Mouse (Mus musculus) midbrain, embryonic 10.5 days (tissue): ENCODE results near the gene Slc7a8. TPM values are rescaled to one million over a fixed set of nuclear protein-coding genes. Genes with fewer than 3 reads are reported as not detected.

Experiments
- DNase-seq: peaks from one replicate; pipeline ENCODE4 v3.0.0-alpha.2; 2017; ENCODE audit warnings: low spot score
- H3K27ac ChIP-seq: fragments of 300-500 bp; sonication (generic); replicated peaks from 2 replicates; pipeline ENCODE4 v1.5.1; 2016; ENCODE audit warnings: mild to moderate bottlenecking
- H3K27me3 ChIP-seq: fragments of 300-500 bp; sonication (generic); 2 replicates; pipeline ENCODE4 v1.6.1; 2016; ENCODE audit warnings: low read depth, mild to moderate bottlenecking; ENCODE audit not compliant: poor library complexity, severe bottlenecking
- H3K36me3 ChIP-seq: fragments of 300-500 bp; sonication (generic); 2 replicates; pipeline ENCODE4 v1.6.1; 2016; ENCODE audit warnings: mild to moderate bottlenecking, moderate library complexity
- H3K4me1 ChIP-seq: fragments of 300-500 bp; sonication (generic); 2 replicates; pipeline ENCODE4 v1.6.1; 2016
- H3K4me3 ChIP-seq: fragments of 300-500 bp; sonication (generic); 2 replicates; pipeline ENCODE4 v1.5.1; 2016; ENCODE audit warnings: mild to moderate bottlenecking, moderate library complexity
- H3K9me3 ChIP-seq: fragments of 300-500 bp; sonication (generic); replicated peaks from 2 replicates; pipeline ENCODE4 v1.6.1; 2016; ENCODE audit warnings: mild to moderate bottlenecking
- WGBS: fragments of 180-500 bp; shearing (Covaris S2); methylation state at CpG from one replicate; pipeline ENCODE4 v1.1.7; 2016; 5-methylcytosine and 5-hydroxymethylcytosine counted together
- polyA plus RNA-seq: library from polyadenylated mRNA; unstranded; fragments of >200 nt; fragmentation: Nextera tagmentation; extraction: Ambion mirVana; gene quantifications from 2 replicates; pipeline ENCODE4 v1.2.1, GENCODE M21; 2016

Gene Slc7a8
- polyA plus RNA-seq, 1 experiment from 2014 or later = 1.8 TPM

GRCm38 (mm10) chr14:54678657-54679304, 103.0 kb downstream of the Slc7a8 start:
- H3K27ac ChIP-seq = no peak overlapping the region
- H3K36me3 ChIP-seq = peaks cover 95% of the 10 kb centered on the region
- DNase-seq = no peak
- no peak overlapping the region for H3K4me3 ChIP-seq
- H3K27me3 ChIP-seq = no peaks in the 10 kb centered on the region
- WGBS = 89% methylated on average over 16 of the region's 16 CpGs
- H3K9me3 ChIP-seq = no peaks in the 10 kb centered on the region
- no peaks in the 10 kb centered on the region for H3K4me1 ChIP-seq

GRCm38 (mm10) chr14:54676290-54676689, 105.5 kb downstream of the Slc7a8 start:
- 91% methylated on average over 5 of the region's 5 CpGs for WGBS
- DNase-seq = no peak
- H3K27ac ChIP-seq = no peak overlapping the region
- H3K4me3 ChIP-seq = no peak overlapping the region
- H3K27me3 ChIP-seq = no peaks in the 10 kb centered on the region
- H3K4me1 ChIP-seq = no peaks in the 10 kb centered on the region
- H3K36me3 ChIP-seq = peaks cover 94% of the 10 kb centered on the region
- no peaks in the 10 kb centered on the region for H3K9me3 ChIP-seq

GRCm38 (mm10) chr14:54674317-54674716, 107.4 kb downstream of the Slc7a8 start:
- 95% methylated on average over 2 of the region's 2 CpGs for WGBS
- Histone ChIP-seq H3K9me3 (no peaks in the 10 kb centered on the region), H3K27ac (no peak overlapping the region), H3K4me3 (no peak overlapping the region), H3K27me3 (no peaks in the 10 kb centered on the region), H3K4me1 (no peaks in the 10 kb centered on the region), H3K36me3 (peaks cover 91% of the 10 kb centered on the region)
- no peak for DNase-seq

Other genes starting within 250 kb of the Slc7a8 start
- gene Haus4, start 227.3 kb downstream of the Slc7a8 start, polyA plus RNA-seq = 48.0 and 53.8 TPM in 2 replicates
- 66.6 and 88.8 TPM in 2 replicates for gene Ajuba, start 204.4 kb downstream of the Slc7a8 start, polyA plus RNA-seq
- gene 4931414P19Rik, start 176.0 kb downstream of the Slc7a8 start, polyA plus RNA-seq = 10.7 and 11.0 TPM in 2 replicates
- 470 and 478 TPM in 2 replicates for gene Psmb5, start 163.9 kb downstream of the Slc7a8 start, polyA plus RNA-seq
- 0.06 and 0.12 TPM in 2 replicates for gene Psmb11, start 160.5 kb downstream of the Slc7a8 start, polyA plus RNA-seq
- not detected in 2 replicates for gene Gm17606, start 141.0 kb downstream of the Slc7a8 start, polyA plus RNA-seq
- 4.1 and 4.6 TPM in 2 replicates for gene Cdh24, start 140.6 kb downstream of the Slc7a8 start, polyA plus RNA-seq
- 106 and 111 TPM in 2 replicates for gene 1700123O20Rik, start 95.7 kb downstream of the Slc7a8 start, polyA plus RNA-seq
- 128 and 145 TPM in 2 replicates for gene Acin1, start 95.0 kb downstream of the Slc7a8 start, polyA plus RNA-seq
- gene Gm29776, start 83.1 kb downstream of the Slc7a8 start, polyA plus RNA-seq = 0.15 TPM in 1 of 2 replicates, not detected in the other
- gene Cebpe, start 69.8 kb downstream of the Slc7a8 start, polyA plus RNA-seq = 0.09 and 0.11 TPM in 2 replicates
- gene Rnf212b, start 32.2 kb upstream of the Slc7a8 start, polyA plus RNA-seq = not detected in 2 replicates
- gene Homez, start 89.0 kb upstream of the Slc7a8 start, polyA plus RNA-seq = 25.7 and 26.8 TPM in 2 replicates
- gene Ppp1r3e, start 95.6 kb upstream of the Slc7a8 start, polyA plus RNA-seq = 0.31 and 0.81 TPM in 2 replicates
- 2.7 and 3.4 TPM in 2 replicates for gene Bcl2l2, start 101.4 kb upstream of the Slc7a8 start, polyA plus RNA-seq
- not detected in 2 replicates for gene Gm20521, start 101.5 kb upstream of the Slc7a8 start, polyA plus RNA-seq
- 165 and 175 TPM in 2 replicates for gene Pabpn1, start 110.6 kb upstream of the Slc7a8 start, polyA plus RNA-seq
- gene Slc22a17, start 131.2 kb upstream of the Slc7a8 start, polyA plus RNA-seq = 42.0 and 52.0 TPM in 2 replicates
- gene Efs, start 144.2 kb upstream of the Slc7a8 start, polyA plus RNA-seq = 42.5 and 42.8 TPM in 2 replicates
- gene Il25, start 150.7 kb upstream of the Slc7a8 start, polyA plus RNA-seq = not detected in 2 replicates
- 0.17 and 0.31 TPM in 2 replicates for gene Cmtm5, start 154.3 kb upstream of the Slc7a8 start, polyA plus RNA-seq
- gene Myh6, start 185.0 kb upstream of the Slc7a8 start, polyA plus RNA-seq = 0.40 and 0.68 TPM in 2 replicates
- not detected in 2 replicates for gene Gm17428, start 195.0 kb upstream of the Slc7a8 start, polyA plus RNA-seq
- gene Myh7, start 212.7 kb upstream of the Slc7a8 start, polyA plus RNA-seq = 0.70 and 0.96 TPM in 2 replicates
- 89.3 and 91.6 TPM in 2 replicates for gene Ngdn, start 233.5 kb upstream of the Slc7a8 start, polyA plus RNA-seq